Mouse (Mus musculus) heart, adult 8-10 months (tissue): Measurements from ENCODE around the gene Ccdc82. TPM values are rescaled to one million over a fixed set of nuclear protein-coding genes. Genes with fewer than 3 reads are reported as not detected.
A peak's percentile ranks its signal among the peaks of the same experiment; 100 is the strongest.

Experiments used
- DNase-seq: peaks from one replicate; pipeline ENCODE4 v3.0.0; 2022; ENCODE audit warnings: low spot score
- total RNA-seq, 4 experiments: library from RNA; stranded (reverse); gene quantifications; 2 replicates each; pipeline ENCODE4 v1.2.4; 2022

Gene Ccdc82
- total RNA-seq, 4 experiments from 2014 or later = 7.3 to 10.8 (median 8.6) TPM

- peak; percentile 45 for DNase-seq
Observed at GRCm38 (mm10) chr9:13299190-13299589, 52.4 kb downstream of the Ccdc82 start.

- DNase-seq = peak; percentile 60
Observed at GRCm38 (mm10) chr9:13300041-13300441, 53.3 kb downstream of the Ccdc82 start.

GRCm38 (mm10) chr9:13300891-13301782, 54.4 kb downstream of the Ccdc82 start:
- DNase-seq = peak; percentile 28

GRCm38 (mm10) chr9:13302183-13302825, 55.5 kb downstream of the Ccdc82 start:
- DNase-seq = no peak

GRCm38 (mm10) chr9:13303099-13303771, 56.5 kb downstream of the Ccdc82 start:
- DNase-seq = no peak

- peak; percentile 59 for DNase-seq
Observed at GRCm38 (mm10) chr9:13303976-13304375, 57.2 kb downstream of the Ccdc82 start.

GRCm38 (mm10) chr9:13306471-13306870, 59.7 kb downstream of the Ccdc82 start:
- no peak for DNase-seq

GRCm38 (mm10) chr9:13307226-13307625, 60.5 kb downstream of the Ccdc82 start:
- no peak for DNase-seq

- DNase-seq = no peak
Observed at GRCm38 (mm10) chr9:13308718-13309117, 62.0 kb downstream of the Ccdc82 start.

GRCm38 (mm10) chr9:13309807-13310206, 63.1 kb downstream of the Ccdc82 start:
- DNase-seq = no peak

GRCm38 (mm10) chr9:13310236-13310635, 63.5 kb downstream of the Ccdc82 start:
- DNase-seq = no peak

- DNase-seq = no peak
Observed at GRCm38 (mm10) chr9:13311094-13311493, 64.3 kb downstream of the Ccdc82 start.

GRCm38 (mm10) chr9:13313923-13314322, 67.2 kb downstream of the Ccdc82 start:
- DNase-seq = no peak

GRCm38 (mm10) chr9:13314577-13315004, 67.8 kb downstream of the Ccdc82 start:
- no peak for DNase-seq

- DNase-seq = no peak
Observed at GRCm38 (mm10) chr9:13315393-13315792, 68.6 kb downstream of the Ccdc82 start.

GRCm38 (mm10) chr9:13319566-13319965, 72.8 kb downstream of the Ccdc82 start:
- no peak for DNase-seq

- no peak for DNase-seq
Observed at GRCm38 (mm10) chr9:13320800-13321364, 74.1 kb downstream of the Ccdc82 start.

GRCm38 (mm10) chr9:13323074-13323473, 76.3 kb downstream of the Ccdc82 start:
- DNase-seq = no peak

GRCm38 (mm10) chr9:13323612-13324011, 76.9 kb downstream of the Ccdc82 start:
- DNase-seq = peak; percentile 37
